ENCODE assay signal across 22 mouse cellular contexts in the genomic region with DNA sequence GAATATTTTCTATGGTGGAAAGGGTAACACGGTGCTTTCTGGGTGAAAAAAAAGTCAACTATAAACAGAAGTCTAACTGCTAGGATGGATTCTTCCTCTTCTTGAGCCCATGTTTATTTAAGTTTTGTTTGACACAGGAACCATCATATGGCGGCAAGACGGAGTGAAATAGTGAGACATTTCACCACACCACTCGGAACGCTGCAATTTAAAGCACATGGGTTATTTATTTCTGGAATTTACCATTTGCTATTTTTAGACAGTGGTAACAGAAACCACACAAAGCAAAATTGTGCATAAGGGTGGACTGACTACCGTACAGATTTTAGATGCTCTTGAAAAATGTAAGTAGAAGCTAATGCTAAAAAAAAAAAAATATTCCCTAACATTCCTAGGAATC.
DNase-seq lines count a peak whose midpoint lies in the region; ATAC-seq and TF ChIP-seq lines count a peak whose summit lies in the region.
"Had no signal": no experiment of that assay in that cellular context is flagged by ENCODE, and none has a peak within 500 bp of the region (broad histone marks: within the 10 kb centered on the region; RNA-seq: fewer than 3 reads in every experiment).

No protein-coding gene starts in this region.

- TF ChIP-seq POLR2A in CH12.LX (IDR thresholded peaks at IDR 0.05; ENCODE audit: low read depth, low read length) = no peak
- TF ChIP-seq POLR2A in embryonic fibroblast, embryonic 13.5 days (IDR thresholded peaks at IDR 0.05; ENCODE audit: low read depth, low read length) = no peak

- peak; percentile 11 for DNase-seq in kidney, postnatal 0 days (ENCODE audit: low spot score)
- no peak for DNase-seq in kidney, postnatal 10 days
- DNase-seq in CH12.LX (ENCODE audit: extremely low read depth) = no peak
- no peak for DNase-seq in urinary bladder, postnatal 4 days (ENCODE audit: low spot score in 2 of 2)
- no peak for DNase-seq in kidney, postnatal 14 days
- DNase-seq: adrenal gland, postnatal 14 days; B cell, adult 2 months; cerebellum, adult 18-20 months; cerebellum, adult 9-11 months; cerebellum, postnatal 36 days; gastrocnemius, postnatal 36 days; heart, adult 11 months; heart, postnatal 10 days; heart, postnatal 4 days; kidney, adult 18-20 months had no signal

- H3K9me3 ChIP-seq in kidney, postnatal 0 days (replicated peaks; ENCODE audit: low read length) = no peaks in the 10 kb centered on the region
- no peaks in the 10 kb centered on the region for H3K9me3 ChIP-seq in CH12.LX (replicated peaks; ENCODE audit: low read length)
- H3K9me3 ChIP-seq in embryonic facial prominence, embryonic 12.5 days = no peaks in the 10 kb centered on the region
- H3K9me3 ChIP-seq: heart, embryonic 10.5 days; hindbrain, embryonic 12.5 days; intestine, embryonic 15.5 days had no signal

- in situ Hi-C loops in CH12.LX (cut with MboI; ENCODE audit: low pct_ligation_motif_present, low pct_unique_long_range_greater_than_20kb, low sequenced_read_pairs) = no loop called here

- no peak for TF ChIP-seq CTCF in kidney, postnatal 0 days (IDR thresholded peaks at IDR 0.05; ENCODE audit: low read depth)
- TF ChIP-seq CTCF in CH12.LX (conservative IDR thresholded peaks at IDR 0.05 in 1 of 2, IDR thresholded peaks at IDR 0.05 in 1 of 2; ENCODE audit: low read depth in 2 of 2, low read length in 2 of 2) = no peak
- no peak for TF ChIP-seq CTCF in embryonic fibroblast, embryonic 13.5 days (IDR thresholded peaks at IDR 0.05; ENCODE audit: borderline replicate concordance, insufficient read depth, low read length)

- no peaks in the 10 kb centered on the region for H3K36me3 ChIP-seq in kidney, postnatal 0 days (ENCODE audit: insufficient read depth, low read length)
- H3K36me3 ChIP-seq in CH12.LX (replicated peaks in 1 of 2; ENCODE audit: control insufficient read depth in 1 of 2, insufficient read depth in 1 of 2, low read length in 1 of 2) = no peaks in the 10 kb centered on the region
- H3K36me3 ChIP-seq in embryonic facial prominence, embryonic 12.5 days = no peaks in the 10 kb centered on the region
- H3K36me3 ChIP-seq: heart, embryonic 10.5 days; hindbrain, embryonic 12.5 days; intestine, embryonic 15.5 days had no signal

- no peak overlapping the region for H3K27ac ChIP-seq in kidney, postnatal 0 days
- H3K27ac ChIP-seq in CH12.LX (ENCODE audit: insufficient read depth, low read depth) = no peak overlapping the region
- peak overlapping the region; percentile 48; the same call in 1 of the 2 replicates for H3K27ac ChIP-seq in embryonic facial prominence, embryonic 12.5 days
- peak overlapping the region; percentile 75 for H3K27ac ChIP-seq in embryonic fibroblast, embryonic 13.5 days (ENCODE audit: insufficient read depth, low read length)
- H3K27ac ChIP-seq: heart, embryonic 10.5 days; hindbrain, embryonic 12.5 days; intestine, embryonic 15.5 days had no signal

- TF ChIP-seq EP300 in CH12.LX (IDR thresholded peaks at IDR 0.05; ENCODE audit: low read length) = no peak

- 54% methylated on average over 6 of the region's 6 CpGs for WGBS in kidney, postnatal 0 days
- 29% methylated on average over 6 of the region's 6 CpGs for WGBS in embryonic facial prominence, embryonic 12.5 days

- no peak for ATAC-seq in kidney, postnatal 0 days (replicated peaks; ENCODE audit: low FRiP score, low read depth)
- no peak for ATAC-seq in embryonic facial prominence, embryonic 12.5 days (ENCODE audit: insufficient number of reproducible peaks, insufficient read depth, low FRiP score, low TSS enrichment)
- ATAC-seq: CD4-positive, CD25-positive, alpha-beta regulatory T cell, adult 4 months; forebrain, embryonic 16.5 days; intestine, embryonic 15.5 days had no signal

- dilution Hi-C loops in CH12.LX (cut with MboI; ENCODE audit: extremely low pct_ligation_motif_present, extremely low pct_unique_long_range_greater_than_20kb, low sequenced_read_pairs) = no loop called here

- H3K9ac ChIP-seq in kidney, postnatal 0 days (ENCODE audit: low read depth, low read length) = no peak overlapping the region
- no peak overlapping the region for H3K9ac ChIP-seq in CH12.LX (ENCODE audit: insufficient read depth, low read depth)
- no peak overlapping the region for H3K9ac ChIP-seq in embryonic facial prominence, embryonic 12.5 days
- H3K9ac ChIP-seq: hindbrain, embryonic 12.5 days; intestine, embryonic 15.5 days had no signal

- H3K4me2 ChIP-seq in kidney, postnatal 0 days (ENCODE audit: low read length) = no peak overlapping the region
- H3K4me2 ChIP-seq in CH12.LX (ENCODE audit: insufficient read depth, low read depth, poor library complexity, severe bottlenecking) = peak overlapping the region; percentile 49; the same call in 1 of the 2 replicates
- H3K4me2 ChIP-seq in embryonic facial prominence, embryonic 12.5 days (replicated peaks) = no peak overlapping the region
- H3K4me2 ChIP-seq: hindbrain, embryonic 12.5 days; intestine, embryonic 15.5 days had no signal

- TF ChIP-seq RAD21 in CH12.LX (IDR thresholded peaks at IDR 0.05; ENCODE audit: low read depth, low read length) = no peak

- no peaks in the 10 kb centered on the region for H3K79me2 ChIP-seq in CH12.LX (replicated peaks; ENCODE audit: control insufficient read depth, extremely low read depth, insufficient read depth, poor library complexity, severe bottlenecking)

- no peaks in the 10 kb centered on the region for H3K4me1 ChIP-seq in kidney, postnatal 0 days (replicated peaks; ENCODE audit: insufficient read depth, low read length)
- 0 out of 4 replicates have a peak, but pooled peaks cover 2% of the 10 kb centered on the region in 2 experiments for H3K4me1 ChIP-seq in CH12.LX (ENCODE audit: control insufficient read depth in 1 of 2, insufficient read depth in 2 of 2)
- H3K4me1 ChIP-seq in embryonic facial prominence, embryonic 12.5 days = 0 out of 2 replicates have a peak, but pooled peaks cover 2% of the 10 kb centered on the region
- peaks cover 5% of the 10 kb centered on the region; the same call in 1 of the 2 replicates for H3K4me1 ChIP-seq in embryonic fibroblast, embryonic 13.5 days (ENCODE audit: control insufficient read depth, insufficient read depth, low read length)
- H3K4me1 ChIP-seq: heart, embryonic 10.5 days; hindbrain, embryonic 12.5 days; intestine, embryonic 15.5 days had no signal

- no peak overlapping the region for H3K4me3 ChIP-seq in kidney, postnatal 0 days (replicated peaks; ENCODE audit: low read depth, low read length)
- no peak overlapping the region for H3K4me3 ChIP-seq in CH12.LX (replicated peaks in 1 of 3; ENCODE audit: low read depth in 2 of 3, low read length in 2 of 3, poor library complexity in 1 of 3)
- no peak overlapping the region for H3K4me3 ChIP-seq in embryonic facial prominence, embryonic 12.5 days
- no peak overlapping the region for H3K4me3 ChIP-seq in embryonic fibroblast, embryonic 13.5 days (ENCODE audit: insufficient read depth, low read length)
- H3K4me3 ChIP-seq: heart, embryonic 10.5 days; hindbrain, embryonic 12.5 days; intestine, embryonic 15.5 days had no signal

- H3K27me3 ChIP-seq in kidney, postnatal 0 days (ENCODE audit: insufficient read depth, low read length) = no peaks in the 10 kb centered on the region
- no peaks in the 10 kb centered on the region for H3K27me3 ChIP-seq in CH12.LX (replicated peaks)
- no peaks in the 10 kb centered on the region for H3K27me3 ChIP-seq in embryonic facial prominence, embryonic 12.5 days
- H3K27me3 ChIP-seq: hindbrain, embryonic 12.5 days; intestine, embryonic 15.5 days had no signal

TF ChIP-seq in CH12.LX, 34 proteins besides CTCF, POLR2A, EP300 and RAD21:
- TF ChIP-seq RCOR1 (conservative IDR thresholded peaks at IDR 0.05; ENCODE audit: low read depth, low read length) = no peak
- TF ChIP-seq BHLHE40 (IDR thresholded peaks at IDR 0.05; ENCODE audit: low read depth, low read length) = no peak
- TF ChIP-seq ELF1 (IDR thresholded peaks at IDR 0.05; ENCODE audit: low read depth, low read length) = no peak
- TF ChIP-seq MAFK (IDR thresholded peaks at IDR 0.05; ENCODE audit: insufficient replicate concordance, low read length) = no peak
- no peak for TF ChIP-seq KAT2A (IDR thresholded peaks at IDR 0.05; ENCODE audit: insufficient replicate concordance, low read length)
- TF ChIP-seq ZMIZ1 (IDR thresholded peaks at IDR 0.05; ENCODE audit: low read depth, low read length) = no peak
- no peak for TF ChIP-seq PAX5 (IDR thresholded peaks at IDR 0.05; ENCODE audit: low read length)
- TF ChIP-seq TBP (conservative IDR thresholded peaks at IDR 0.05; ENCODE audit: low read depth, low read length) = no peak
- no peak for TF ChIP-seq E2F4 (IDR thresholded peaks at IDR 0.05; ENCODE audit: insufficient replicate concordance, low read depth, low read length)
- TF ChIP-seq MAX (IDR thresholded peaks at IDR 0.05; ENCODE audit: low read length) = no peak
- no peak for TF ChIP-seq ZKSCAN1 (IDR thresholded peaks at IDR 0.05; ENCODE audit: borderline replicate concordance, low read depth, low read length)
- TF ChIP-seq SMC3 (IDR thresholded peaks at IDR 0.05; ENCODE audit: low read depth, low read length) = no peak
- TF ChIP-seq UBTF (IDR thresholded peaks at IDR 0.05; ENCODE audit: low read depth, low read length) = no peak
TF ChIP-seq in CH12.LX: peak in this region for 0.

Comparison
In these comparisons a context has a peak if more than half of its experiments do, and no peak if none do; other contexts are left out.
1. H3K27ac ChIP-seq: peak in embryonic facial prominence, embryonic 12.5 days (single experiment) and embryonic fibroblast, embryonic 13.5 days (single experiment); none in kidney, postnatal 0 days (single experiment) and CH12.LX (single experiment).